Mouse (Mus musculus) midbrain, embryonic 13.5 days (tissue): ENCODE results near the gene Sf3a2. TPM values are rescaled to one million over a fixed set of nuclear protein-coding genes. Genes with fewer than 3 reads are reported as not detected.

Experiments used
- ATAC-seq: fragments of 200-750 bp; cut with Nextera tagmentation; 2 replicates; pipeline ENCODE4 v1.8.0; 2017; ENCODE audit warnings: mild to moderate bottlenecking, moderate TSS enrichment, moderate library complexity
- H3K27ac ChIP-seq: fragments of 300-500 bp; sonication (generic); 2 replicates; pipeline ENCODE4 v1.5.1; 2015; ENCODE audit warnings: inconsistent platforms, mild to moderate bottlenecking, moderate library complexity
- H3K27me3 ChIP-seq: fragments of 300-500 bp; sonication (generic); 2 replicates; pipeline ENCODE4 v1.6.1; 2015; ENCODE audit warnings: mild to moderate bottlenecking, inconsistent platforms
- H3K36me3 ChIP-seq: fragments of 300-500 bp; sonication (generic); 2 replicates; pipeline ENCODE4 v1.6.1; 2015; ENCODE audit warnings: mild to moderate bottlenecking, inconsistent platforms
- H3K4me1 ChIP-seq: fragments of 300-500 bp; sonication (generic); replicated peaks from 2 replicates; pipeline ENCODE4 v1.6.1; 2015; ENCODE audit warnings: inconsistent platforms
- H3K4me2 ChIP-seq: fragments of 300-500 bp; sonication (generic); replicated peaks from 2 replicates; pipeline ENCODE4 v1.6.1; 2015; ENCODE audit warnings: moderate library complexity, mild to moderate bottlenecking, inconsistent platforms
- H3K4me3 ChIP-seq: fragments of 300-500 bp; sonication (generic); replicated peaks from 2 replicates; pipeline ENCODE4 v1.5.1; 2015; ENCODE audit warnings: mild to moderate bottlenecking, inconsistent platforms
- H3K9ac ChIP-seq: fragments of 300-500 bp; sonication (generic); replicated peaks from 2 replicates; pipeline ENCODE4 v1.6.1; 2015; ENCODE audit warnings: mild to moderate bottlenecking, inconsistent platforms
- H3K9me3 ChIP-seq: fragments of 300-500 bp; sonication (generic); 2 replicates; pipeline ENCODE4 v1.6.1; 2016; ENCODE audit warnings: mild to moderate bottlenecking, inconsistent platforms
- WGBS: fragments of 180-500 bp; shearing (Covaris S2); methylation state at CpG from one replicate; pipeline ENCODE4 v1.1.7; 2015; 5-methylcytosine and 5-hydroxymethylcytosine counted together
- polyA plus RNA-seq: library from polyadenylated mRNA; unstranded; fragments of >200 nt; fragmentation: Nextera tagmentation; extraction: Ambion mirVana; gene quantifications from 2 replicates; pipeline ENCODE4 v1.2.1, GENCODE M21; 2015

Sf3a2 gene
- polyA plus RNA-seq, 1 experiment from 2014 or later = 64.1 TPM

DNA sequence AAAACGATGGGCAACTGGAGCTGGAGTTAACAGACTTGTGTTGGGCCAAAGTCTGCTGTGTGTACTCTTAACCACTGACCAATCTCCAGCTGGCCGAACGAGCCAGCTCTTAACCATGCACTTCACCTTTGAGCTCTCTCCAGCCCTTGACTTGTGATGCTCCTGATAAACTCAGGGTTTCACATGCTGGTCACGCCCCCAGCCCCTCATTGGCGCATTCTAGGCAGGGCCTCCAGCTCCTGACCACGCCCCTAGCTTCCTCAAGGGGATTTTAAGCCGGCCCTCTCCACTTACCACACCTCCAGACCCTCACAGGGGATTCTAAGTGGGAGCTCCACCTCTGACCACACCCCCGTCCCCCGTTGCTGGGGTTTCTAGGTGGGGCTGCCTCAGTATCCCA is 33.1 kb downstream of the Sf3a2 start:
- Histone ChIP-seq H3K9me3 (no peaks in the 10 kb centered on the region), H3K4me2 (no peak overlapping the region), H3K4me3 (no peak overlapping the region), H3K27ac (0 out of 2 replicates have a peak overlapping the region, but pooled peaks have one; percentile 14), H3K27me3 (peaks cover 32% of the 10 kb centered on the region), H3K4me1 (peaks cover 58% of the 10 kb centered on the region), H3K9ac (no peak overlapping the region), H3K36me3 (peaks cover 25% of the 10 kb centered on the region)
- WGBS = 3% methylated on average over 9 of the region's 9 CpGs
- ATAC-seq = no peak

DNA sequence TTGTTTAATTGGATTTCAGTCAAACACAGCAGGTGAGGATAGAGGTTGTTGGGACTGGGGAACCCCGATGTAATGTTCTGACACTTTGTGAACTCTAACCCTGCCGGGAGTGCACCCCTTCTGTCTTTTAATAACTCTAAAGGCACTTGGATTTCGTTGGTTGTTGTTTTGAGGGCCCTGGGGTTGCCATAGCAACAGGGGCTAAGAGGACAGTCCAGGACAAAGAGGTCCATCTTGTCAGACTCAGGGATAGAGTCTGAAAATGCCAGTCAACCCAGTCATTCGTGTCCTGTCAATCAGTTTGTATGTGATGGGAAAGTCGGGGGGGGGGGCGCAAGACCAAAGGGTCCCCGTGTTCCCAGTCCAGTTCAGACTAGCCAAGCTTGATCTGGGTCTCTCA is 34.8 kb downstream of the Sf3a2 start:
- Histone ChIP-seq H3K36me3 (peaks cover 25% of the 10 kb centered on the region), H3K27me3 (peaks cover 42% of the 10 kb centered on the region), H3K4me1 (peaks cover 54% of the 10 kb centered on the region), H3K9me3 (no peaks in the 10 kb centered on the region), H3K4me3 (no peak overlapping the region), H3K27ac (no peak overlapping the region), H3K4me2 (no peak overlapping the region), H3K9ac (no peak overlapping the region)
- WGBS = 30% methylated on average over 7 of the region's 7 CpGs
- no peak for ATAC-seq

DNA sequence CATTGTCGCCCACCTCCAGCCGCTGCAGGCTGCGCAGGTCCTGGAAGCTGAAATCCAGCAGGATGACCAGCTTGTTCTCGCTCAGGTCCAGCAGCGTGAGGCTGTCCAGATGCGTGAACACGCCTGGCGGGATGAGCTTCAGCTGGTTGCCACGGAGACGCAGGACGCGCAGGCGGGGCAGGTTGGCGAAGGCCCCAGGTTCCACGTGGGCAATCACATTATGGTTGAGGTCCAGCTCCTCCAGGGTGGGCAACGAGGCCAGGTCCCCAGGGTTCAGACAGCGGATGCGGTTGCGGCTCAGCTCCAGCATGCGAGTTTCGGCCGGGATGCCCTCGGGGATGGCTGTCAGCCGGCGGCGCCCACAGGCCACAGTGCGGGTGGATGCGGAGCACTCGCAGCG is 37.6 kb downstream of the Sf3a2 start:
- 51% methylated on average over 30 of the region's 30 CpGs for WGBS
- peaks cover 4% of the 10 kb centered on the region; the same call in 1 of the 2 replicates for H3K36me3 ChIP-seq
- peak overlapping the region; percentile 1; the same call in 1 of the 2 replicates for H3K4me2 ChIP-seq
- ATAC-seq = peak; percentile 31; the same call in 1 of the 2 replicates
- H3K9me3 ChIP-seq = no peaks in the 10 kb centered on the region
- H3K9ac ChIP-seq = peak overlapping the region; percentile 32
- H3K4me1 ChIP-seq = peaks cover 38% of the 10 kb centered on the region
- no peak overlapping the region for H3K27ac ChIP-seq
- 0 out of 2 replicates have a peak overlapping the region, but pooled peaks have one; percentile 1 for H3K4me3 ChIP-seq
- H3K27me3 ChIP-seq = peaks cover 42% of the 10 kb centered on the region

DNA sequence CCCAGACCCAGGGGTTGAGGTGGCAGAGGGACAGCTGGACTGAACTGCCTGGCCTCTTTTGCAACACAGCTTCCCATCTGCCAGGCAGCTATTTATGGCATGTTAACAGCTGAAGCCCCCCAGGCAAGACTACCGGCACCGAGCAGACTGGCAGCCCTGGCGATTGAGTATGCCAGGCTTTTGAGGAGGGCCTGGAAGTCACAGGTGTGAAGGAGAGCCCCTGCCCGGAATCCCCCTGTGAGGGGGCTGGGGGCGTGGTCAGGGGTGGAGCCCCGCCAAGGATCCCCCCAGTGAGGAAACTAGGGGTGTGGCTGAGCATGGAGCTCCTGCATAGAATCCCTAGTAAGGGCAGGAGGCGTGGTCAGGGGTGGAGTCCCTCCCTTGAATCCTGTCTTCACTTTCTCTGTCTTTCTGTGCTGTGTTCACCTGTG is 39.0 kb downstream of the Sf3a2 start:
- ATAC-seq = no peak
- Histone ChIP-seq H3K4me2 (no peak overlapping the region), H3K9me3 (no peaks in the 10 kb centered on the region), H3K9ac (no peak overlapping the region), H3K36me3 (no peaks in the 10 kb centered on the region), H3K27ac (no peak overlapping the region), H3K4me3 (no peak overlapping the region), H3K27me3 (peaks cover 51% of the 10 kb centered on the region), H3K4me1 (peaks cover 29% of the 10 kb centered on the region)
- WGBS = 53% methylated on average over 7 of the region's 7 CpGs

DNA sequence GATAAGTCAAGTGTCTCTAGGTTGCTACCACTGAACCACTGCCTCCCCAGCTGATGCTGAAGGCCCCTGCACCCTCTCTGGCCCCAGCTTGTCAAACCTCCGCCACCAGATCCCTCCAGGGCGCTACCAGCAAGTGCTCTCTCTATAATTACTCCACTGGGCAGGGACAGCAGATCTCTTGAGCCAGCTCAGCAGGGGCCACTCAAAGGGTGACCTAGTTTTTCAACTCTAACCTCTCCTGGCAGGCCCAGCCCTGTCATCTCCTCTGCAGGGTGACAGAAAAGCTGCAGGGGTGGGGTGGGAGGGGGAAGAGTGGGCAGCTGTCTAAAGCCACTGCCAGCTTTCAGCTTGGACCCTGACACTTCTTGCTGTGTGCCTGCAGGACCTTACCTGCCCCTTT is 39.8 kb downstream of the Sf3a2 start:
- Histone ChIP-seq H3K4me1 (peaks cover 22% of the 10 kb centered on the region), H3K27ac (no peak overlapping the region), H3K9me3 (no peaks in the 10 kb centered on the region), H3K27me3 (peaks cover 59% of the 10 kb centered on the region), H3K4me2 (no peak overlapping the region), H3K36me3 (no peaks in the 10 kb centered on the region), H3K4me3 (no peak overlapping the region), H3K9ac (no peak overlapping the region)
- no peak for ATAC-seq
- WGBS = 21% methylated on average over 2 of the region's 2 CpGs

DNA sequence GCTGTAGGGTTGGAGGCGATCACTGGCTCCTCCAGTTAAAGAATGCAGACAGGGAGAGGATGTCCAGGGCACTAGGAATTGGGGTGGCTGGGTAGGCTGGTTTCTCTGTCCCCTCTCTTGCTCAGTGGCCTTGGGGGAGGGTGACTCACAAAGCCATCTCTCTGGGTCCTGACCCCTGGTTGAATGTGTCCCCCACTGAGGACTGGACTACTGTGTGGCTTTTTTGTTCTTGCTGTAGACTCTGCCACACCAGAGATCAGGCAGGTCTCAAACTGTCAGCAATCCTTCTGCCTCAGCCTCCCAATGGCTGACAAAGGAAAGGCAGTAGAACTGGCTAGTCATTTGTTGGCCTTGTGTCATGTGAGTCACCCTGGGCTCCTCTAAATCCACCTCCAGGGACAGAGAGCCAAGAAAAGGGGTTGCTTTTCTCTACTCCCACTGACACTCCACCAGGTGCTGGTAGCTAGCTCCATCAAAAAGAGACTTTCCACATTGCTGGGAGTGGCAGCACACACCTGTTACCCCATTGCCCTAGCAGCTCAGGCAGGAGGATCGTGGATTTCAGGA is 40.4 kb downstream of the Sf3a2 start:
- no peak overlapping the region for H3K4me3 ChIP-seq
- WGBS = 68% methylated on average over 2 of the region's 2 CpGs
- H3K9me3 ChIP-seq = no peaks in the 10 kb centered on the region
- no peaks in the 10 kb centered on the region for H3K36me3 ChIP-seq
- no peak for ATAC-seq
- peaks cover 21% of the 10 kb centered on the region for H3K4me1 ChIP-seq
- H3K4me2 ChIP-seq = no peak overlapping the region
- no peak overlapping the region for H3K9ac ChIP-seq
- peaks cover 61% of the 10 kb centered on the region for H3K27me3 ChIP-seq
- H3K27ac ChIP-seq = no peak overlapping the region

DNA sequence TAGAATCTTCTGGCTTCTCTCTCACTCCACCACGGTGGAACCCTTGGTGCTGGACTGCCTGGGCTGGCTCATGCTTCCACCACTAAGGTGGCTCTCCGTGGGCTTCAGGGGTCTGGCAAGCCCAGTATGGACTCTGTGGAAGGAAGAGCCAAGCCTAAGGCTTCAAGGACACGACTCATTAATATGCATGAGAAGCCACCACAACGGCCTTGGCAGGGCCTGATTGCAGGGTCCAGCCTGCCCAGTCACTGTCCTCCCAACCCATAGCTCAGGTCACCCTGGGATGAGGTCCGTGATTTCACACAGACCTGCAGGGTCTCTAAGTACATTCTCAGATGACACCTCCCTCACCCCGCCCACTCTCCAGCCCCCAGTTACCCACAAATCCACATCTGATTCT is 41.9 kb downstream of the Sf3a2 start:
- no peak for ATAC-seq
- no peak overlapping the region for H3K27ac ChIP-seq
- no peaks in the 10 kb centered on the region for H3K36me3 ChIP-seq
- WGBS = 60% methylated on average over 6 of the region's 6 CpGs
- H3K9ac ChIP-seq = no peak overlapping the region
- peaks cover 61% of the 10 kb centered on the region for H3K27me3 ChIP-seq
- H3K4me2 ChIP-seq = no peak overlapping the region
- H3K4me3 ChIP-seq = no peak overlapping the region
- H3K4me1 ChIP-seq = peaks cover 31% of the 10 kb centered on the region
- no peaks in the 10 kb centered on the region for H3K9me3 ChIP-seq

DNA sequence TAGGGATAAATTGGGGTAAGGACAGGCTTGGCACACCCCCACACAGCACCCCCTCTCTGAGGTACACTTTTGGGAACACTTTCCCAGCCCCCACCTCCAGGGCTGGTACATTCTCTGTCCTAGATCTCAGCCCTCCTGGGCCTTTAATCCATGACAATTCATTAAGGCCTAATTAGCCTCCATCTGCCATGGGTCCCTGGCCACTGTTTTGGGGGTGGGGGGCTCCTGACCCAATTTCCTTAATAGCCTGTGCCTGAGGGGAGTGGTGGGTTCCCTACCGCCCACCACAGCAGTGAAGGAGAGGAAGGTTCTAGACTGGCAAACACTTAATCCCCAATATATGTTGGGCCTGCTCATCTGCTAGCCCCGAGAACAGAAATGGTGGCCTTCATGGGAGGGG is 43.7 kb downstream of the Sf3a2 start:
- no peak overlapping the region for H3K27ac ChIP-seq
- no peak overlapping the region for H3K4me3 ChIP-seq
- ATAC-seq = no peak
- WGBS = 88% methylated on average over 2 of the region's 2 CpGs
- H3K4me2 ChIP-seq = no peak overlapping the region
- H3K9me3 ChIP-seq = no peaks in the 10 kb centered on the region
- no peak overlapping the region for H3K9ac ChIP-seq
- no peaks in the 10 kb centered on the region for H3K36me3 ChIP-seq
- peaks cover 57% of the 10 kb centered on the region for H3K27me3 ChIP-seq
- H3K4me1 ChIP-seq = peaks cover 21% of the 10 kb centered on the region

DNA sequence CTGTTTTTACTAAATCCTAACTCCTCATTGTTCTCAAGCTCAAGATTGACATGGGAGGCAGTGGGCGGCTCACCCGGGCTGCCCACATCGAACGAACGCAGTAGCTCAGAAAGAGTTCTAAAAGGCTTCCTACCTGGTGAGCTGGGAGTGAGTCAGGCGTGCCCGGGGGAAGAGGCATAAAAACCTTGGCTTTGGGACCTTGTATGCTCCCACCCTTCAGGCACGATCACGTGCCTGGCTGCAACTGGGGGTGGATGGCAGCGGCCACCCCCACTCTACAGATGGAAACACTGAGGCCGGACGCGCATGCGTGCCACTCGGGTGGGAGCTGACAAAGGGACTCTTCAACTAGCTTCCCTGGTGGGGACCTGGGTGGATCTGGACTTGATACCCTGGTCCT is 44.3 kb downstream of the Sf3a2 start:
- Histone ChIP-seq H3K27ac (no peak overlapping the region), H3K27me3 (peaks cover 53% of the 10 kb centered on the region), H3K36me3 (no peaks in the 10 kb centered on the region), H3K4me1 (peaks cover 21% of the 10 kb centered on the region), H3K9me3 (no peaks in the 10 kb centered on the region), H3K4me2 (no peak overlapping the region), H3K4me3 (no peak overlapping the region), H3K9ac (no peak overlapping the region)
- ATAC-seq = no peak
- 83% methylated on average over 15 of the region's 15 CpGs for WGBS

DNA sequence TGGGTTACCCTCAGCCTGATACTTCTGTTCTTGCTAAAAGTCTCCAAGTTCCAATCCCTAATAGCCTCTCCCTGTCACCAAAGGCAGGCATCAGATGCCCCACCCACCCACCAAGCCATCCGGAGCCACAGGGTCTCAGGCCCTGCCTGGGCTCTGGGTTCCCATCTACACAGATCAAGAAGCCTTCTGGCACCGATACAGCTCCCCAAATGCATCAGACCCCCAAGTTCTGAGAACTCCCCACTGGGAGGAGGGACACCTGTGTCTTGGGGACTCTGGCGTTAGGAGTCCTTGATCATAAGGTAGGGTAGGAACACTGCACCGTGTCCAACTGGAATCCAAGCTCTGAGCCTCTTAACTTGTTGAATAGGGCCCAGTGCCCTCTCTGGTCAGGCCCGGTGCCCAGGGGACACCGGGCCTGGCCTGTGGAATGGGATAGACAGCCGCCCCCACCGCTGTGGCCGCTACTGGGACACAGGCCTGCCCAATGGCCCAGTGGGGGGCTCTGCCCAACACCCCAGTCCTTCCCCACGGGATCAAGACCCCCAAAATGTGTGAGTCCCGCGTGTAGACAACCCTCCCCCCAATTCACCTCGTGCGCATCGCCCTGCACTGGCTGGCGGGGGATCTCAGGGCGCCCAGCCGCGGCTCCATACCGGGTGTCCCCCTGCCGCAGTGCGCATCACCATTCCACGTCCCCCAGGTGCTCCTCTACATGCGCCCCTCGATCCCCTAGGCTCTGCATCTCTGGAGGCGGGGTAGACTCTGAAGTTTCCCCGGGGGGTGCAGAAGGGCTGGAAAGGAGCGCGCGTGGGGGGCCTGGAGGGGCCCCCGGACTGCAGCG is 45.3 kb downstream of the Sf3a2 start:
- Histone ChIP-seq H3K36me3 (no peaks in the 10 kb centered on the region), H3K27me3 (peaks cover 53% of the 10 kb centered on the region), H3K9ac (peak overlapping the region; percentile 74), H3K4me2 (peak overlapping the region; percentile 78), H3K4me1 (peaks cover 19% of the 10 kb centered on the region), H3K9me3 (no peaks in the 10 kb centered on the region), H3K27ac (no peak overlapping the region), H3K4me3 (peak overlapping the region; percentile 48)
- WGBS = 8% methylated on average over 32 of the region's 32 CpGs
- ATAC-seq = 0 out of 2 replicates have a peak, but pooled peaks have one; percentile 28

DNA sequence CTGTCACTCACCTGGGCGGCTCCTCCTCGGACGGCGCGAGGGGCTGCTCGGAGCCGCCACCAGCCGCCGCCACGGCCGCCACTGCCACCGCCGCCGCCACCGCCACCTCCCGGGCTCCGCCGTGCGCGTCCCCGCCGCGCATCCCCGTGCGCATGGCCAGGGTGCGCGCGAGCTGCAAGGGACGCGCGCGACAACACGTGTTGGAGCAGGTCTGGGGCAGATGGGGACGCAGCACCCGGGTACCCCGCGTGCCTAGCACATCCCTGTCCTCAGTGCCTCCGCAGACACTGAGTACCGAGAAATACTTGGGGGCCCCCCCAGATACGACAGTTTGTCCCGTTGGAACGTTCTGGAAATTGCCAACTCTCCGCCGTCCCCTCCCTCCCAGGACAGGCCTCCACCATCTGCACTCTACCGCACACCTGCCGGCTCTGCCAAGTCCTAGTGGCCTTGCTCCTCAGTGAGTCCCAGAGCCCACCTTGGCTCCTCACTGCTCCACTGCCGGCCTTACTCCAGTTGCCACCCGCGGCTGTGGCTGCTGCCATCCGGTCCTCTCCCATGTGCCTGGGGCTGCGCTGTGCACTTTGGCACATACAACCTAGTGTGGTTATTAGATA is 46.0 kb downstream of the Sf3a2 start, which contains the start of gene Lingo3:
Gene Lingo3 (minus strand): TSS at position 109 of the 617 bp plus-strand sequence.
- H3K27ac ChIP-seq = no peak within 1 kb of the TSS
- WGBS = 4% methylated on average over 47 of the region's 51 CpGs
- H3K4me3 ChIP-seq = peak within 1 kb of the TSS; percentile 48
- H3K9me3 ChIP-seq = no peaks in the 10 kb centered on the region
- peak; percentile 37; the same call in 1 of the 2 replicates for ATAC-seq
- peaks cover 19% of the 10 kb centered on the region for H3K4me1 ChIP-seq
- peaks cover 53% of the 10 kb centered on the region for H3K27me3 ChIP-seq
- H3K4me2 ChIP-seq = peak within 1 kb of the TSS; percentile 78
- H3K9ac ChIP-seq = peak within 1 kb of the TSS; percentile 74
- H3K36me3 ChIP-seq = no peaks in the 10 kb centered on the region
